Mouse (Mus musculus) kidney, postnatal 25 days (tissue): Measurements from ENCODE around the gene Tarbp2.
A peak's percentile ranks its signal among the peaks of the same experiment; 100 is the strongest.

ENCODE experiments used
- DNase-seq, 2 experiments: peaks; one replicate each; pipeline ENCODE4 v3.0.0; 2021; ENCODE audit warnings: mixed read lengths in 2 of 2

Gene Tarbp2

DNA sequence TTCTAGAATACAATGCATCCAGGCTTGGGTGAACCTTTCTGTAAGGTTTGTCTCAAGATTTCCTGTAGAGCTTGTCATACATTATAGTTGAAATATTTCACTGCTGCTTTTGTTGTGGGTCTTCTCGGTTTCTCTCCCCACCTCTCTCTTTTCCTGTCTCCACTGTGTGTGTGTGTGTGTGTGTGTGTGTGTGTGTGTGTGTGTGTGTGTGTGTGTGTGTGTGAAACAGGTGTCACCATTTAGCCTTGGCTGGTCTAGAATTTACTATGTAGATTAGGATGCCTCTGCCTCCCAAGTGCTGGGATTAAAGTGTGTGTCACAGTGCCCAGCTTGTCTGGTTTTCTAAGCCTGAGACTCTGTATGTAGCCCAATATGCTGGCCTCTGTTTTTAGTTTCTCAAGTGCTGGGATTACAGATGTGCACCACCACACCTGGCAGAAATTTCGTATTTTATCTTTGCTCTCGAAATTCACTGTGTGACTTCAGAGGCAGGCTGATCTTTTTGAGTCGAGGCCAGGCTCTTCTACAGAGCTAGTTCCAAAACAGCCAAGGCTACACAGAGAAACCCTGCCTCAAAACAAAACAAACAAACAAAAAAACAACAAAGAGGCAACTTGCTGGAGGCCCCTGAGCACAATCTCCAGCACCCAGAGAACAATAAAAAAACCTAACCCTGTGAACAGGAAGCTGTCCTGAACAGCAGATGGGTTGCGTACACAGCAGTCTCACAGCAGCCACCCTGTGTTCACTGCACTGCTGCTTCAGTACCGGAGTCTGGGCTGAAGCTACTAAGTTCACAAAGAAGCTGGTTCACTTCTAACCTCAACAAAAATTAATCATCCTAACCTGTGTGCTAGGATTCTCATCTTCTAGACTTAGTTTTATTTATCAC lies 8.4 kb downstream of the Tarbp2 start:
- peak in 1 of 2 experiments; percentile 21 for DNase-seq

DNA sequence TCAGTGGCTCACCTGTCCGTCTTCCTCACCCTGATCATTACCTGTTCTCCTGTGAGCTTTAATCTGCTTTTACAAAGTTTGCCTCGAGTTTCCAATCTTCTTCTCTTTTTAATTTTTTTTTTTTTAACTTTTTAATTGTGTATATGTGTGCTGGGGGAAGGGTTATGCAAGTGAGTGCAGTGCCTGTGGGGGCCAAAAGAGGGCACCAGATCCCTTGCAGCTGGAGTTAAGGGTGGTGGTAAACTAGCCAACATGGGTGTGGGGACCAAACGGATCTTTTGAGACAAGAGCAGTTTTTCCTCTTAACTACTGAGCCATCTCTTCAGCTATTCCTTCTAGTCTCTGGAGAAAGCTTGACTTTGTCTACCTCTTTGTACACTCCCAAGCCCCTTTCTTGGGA lies 9.9 kb downstream of the Tarbp2 start:
- DNase-seq = peak in 1 of 2 experiments; percentile 28

GRCm38 (mm10) chr15:102528396-102528795 lies 10.4 kb downstream of the Tarbp2 start:
- no peak for DNase-seq

DNA sequence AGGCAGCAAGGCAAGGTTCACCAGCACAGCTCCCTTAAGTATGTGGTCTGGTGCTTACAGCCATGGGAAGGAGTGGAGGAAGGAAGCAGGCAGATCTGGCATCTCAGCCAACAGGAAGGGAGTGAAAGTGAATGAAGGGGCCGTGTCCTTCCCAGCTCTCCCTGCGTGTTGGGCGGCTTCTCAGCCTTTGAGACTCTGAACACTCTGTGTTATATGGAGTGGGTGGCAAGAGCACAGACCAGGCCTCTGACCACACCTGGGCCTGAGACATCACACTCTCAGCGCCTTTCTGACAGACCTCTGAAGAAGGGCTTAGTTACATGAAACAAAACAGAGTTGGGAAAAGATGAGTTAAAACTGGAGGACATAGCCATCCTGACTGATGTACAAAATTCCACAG lies 12.6 kb downstream of the Tarbp2 start:
- DNase-seq = no peak

DNA sequence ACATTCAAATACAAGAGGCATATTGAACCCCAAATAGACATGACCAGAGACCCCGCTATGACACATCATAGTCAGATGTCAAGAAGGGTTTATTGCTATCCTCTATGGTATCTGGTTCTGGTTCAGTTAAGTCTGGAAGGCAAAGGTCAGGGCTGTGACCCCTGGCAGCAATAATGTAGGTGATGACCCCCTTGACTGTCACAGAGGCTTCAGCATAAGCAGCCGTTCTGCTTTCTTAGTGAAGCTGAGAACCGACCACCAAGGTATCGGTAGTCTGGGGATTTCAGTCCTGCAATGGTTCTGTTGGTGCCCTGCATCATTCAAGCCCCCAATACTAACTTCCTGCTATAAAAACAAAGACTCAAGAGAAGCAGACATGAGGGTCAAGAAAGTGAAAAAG lies 13.6 kb downstream of the Tarbp2 start:
- DNase-seq = no peak

DNA sequence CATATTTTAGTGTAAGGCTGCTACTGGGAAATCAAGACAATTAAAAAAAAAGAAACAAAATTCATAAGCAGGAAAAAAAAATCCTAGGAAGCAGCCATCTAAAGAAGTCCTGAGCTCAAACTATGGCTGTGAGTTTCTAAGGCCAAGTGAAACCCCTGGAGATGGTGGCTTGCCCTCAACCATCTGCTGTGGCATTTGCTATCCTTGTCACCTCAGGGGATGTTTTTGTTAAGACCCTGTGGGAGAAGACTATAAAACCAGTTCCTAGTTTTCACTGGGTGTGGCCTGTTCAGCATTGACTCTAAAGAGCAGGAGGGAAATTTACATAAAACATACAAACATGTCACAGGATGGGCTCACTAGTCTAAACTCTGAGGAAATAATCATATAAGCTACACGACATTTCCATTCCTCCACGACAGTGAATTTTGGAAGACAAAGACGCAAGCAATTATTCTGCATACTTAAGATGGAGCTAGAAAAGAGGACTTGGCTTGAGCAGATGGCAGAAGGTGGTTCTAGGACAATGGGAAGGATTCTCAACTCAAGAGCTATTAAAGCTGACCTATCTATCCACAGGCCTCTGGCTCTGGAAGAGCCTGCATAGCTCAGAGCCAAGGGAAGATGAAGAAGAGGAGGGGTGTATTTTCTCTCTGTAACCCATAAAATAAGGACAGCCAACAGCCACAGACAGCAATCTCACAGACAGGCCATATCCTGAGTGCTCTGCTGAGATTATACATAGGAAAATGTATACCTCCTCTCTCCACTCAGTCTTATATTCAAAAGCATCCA lies 14.3 kb downstream of the Tarbp2 start:
- DNase-seq = no peak

DNA sequence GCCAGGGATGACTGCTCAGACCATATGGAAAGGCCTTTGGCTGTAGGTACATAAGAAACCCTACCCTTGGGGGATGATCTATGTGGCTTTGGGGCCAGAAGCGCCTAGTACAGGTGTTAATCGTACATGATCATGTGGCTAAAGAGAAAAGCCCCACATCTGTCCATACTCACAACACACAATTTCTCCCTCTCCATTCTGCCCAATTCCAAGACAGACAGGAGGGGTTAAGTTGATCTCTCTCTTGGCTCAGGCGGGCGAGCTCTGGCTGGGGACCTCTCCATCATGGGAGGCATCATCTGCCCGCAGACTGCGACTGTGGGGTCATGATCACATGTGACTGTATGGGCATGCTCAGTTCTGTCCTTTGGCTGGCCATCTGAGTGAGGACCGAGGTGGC lies 15.9 kb downstream of the Tarbp2 start:
- no peak for DNase-seq

GRCm38 (mm10) chr15:102544801-102545200 lies 26.8 kb downstream of the Tarbp2 start:
- no peak for DNase-seq

- DNase-seq = no peak
Observed at GRCm38 (mm10) chr15:102546246-102546645, 28.3 kb downstream of the Tarbp2 start.

DNA sequence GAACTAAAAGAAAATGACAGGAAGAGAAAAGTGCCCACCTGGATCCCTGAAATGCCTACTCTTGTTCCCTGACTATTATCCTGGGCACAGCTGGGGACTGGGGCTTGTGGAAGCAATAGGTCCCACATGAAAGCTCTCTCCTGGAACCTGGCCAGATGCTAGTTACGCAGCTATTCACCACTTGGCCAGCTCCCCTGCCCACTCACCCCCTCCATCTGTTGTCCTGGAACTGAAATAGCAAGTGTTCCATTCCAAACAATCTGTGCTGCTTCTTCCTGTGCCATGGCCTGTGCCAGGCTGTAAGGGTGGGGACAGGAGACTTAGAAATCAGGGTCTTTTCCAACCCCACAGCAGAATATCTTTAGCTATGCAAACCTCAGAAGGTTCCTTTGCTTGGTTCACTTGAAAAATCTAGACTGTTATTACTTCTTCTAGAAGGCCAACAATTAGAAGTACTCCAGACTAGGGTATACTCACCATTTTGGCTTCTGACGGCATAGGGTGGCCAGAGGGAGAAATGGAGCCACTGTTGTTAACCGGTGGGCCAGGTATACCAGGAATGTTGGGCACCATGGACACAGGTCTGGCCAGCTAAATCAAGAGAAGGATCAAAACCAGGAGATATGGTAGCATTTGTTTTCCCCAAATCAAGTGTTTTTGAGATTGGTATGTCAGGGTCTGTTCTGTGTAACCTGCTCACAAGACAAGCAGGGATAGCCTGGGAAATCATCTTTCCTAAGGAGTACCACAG lies 28.9 kb downstream of the Tarbp2 start:
- peak; percentile 62 to 70 for DNase-seq

- no peak for DNase-seq
Observed at GRCm38 (mm10) chr15:102547478-102547877, 29.5 kb downstream of the Tarbp2 start.

DNA sequence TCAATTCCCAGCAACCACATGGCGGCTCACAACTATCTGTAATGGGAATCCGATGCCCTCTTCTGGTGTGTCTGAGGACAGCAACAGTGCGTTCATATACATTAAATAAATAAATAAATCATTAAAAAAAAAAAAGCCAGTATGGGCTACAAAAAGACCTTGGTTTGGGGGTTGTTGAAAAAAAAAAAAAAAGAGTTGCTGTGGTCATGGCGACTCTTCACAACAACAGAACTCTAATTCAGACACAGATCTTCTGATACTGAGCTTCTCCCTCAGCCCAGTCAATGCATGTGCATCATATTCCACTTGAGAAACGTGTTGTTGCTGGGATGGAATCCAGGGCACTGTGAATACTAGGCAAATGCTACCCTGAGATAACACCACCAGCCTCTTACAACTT lies 34.6 kb downstream of the Tarbp2 start:
- DNase-seq = no peak

GRCm38 (mm10) chr15:102555581-102555980 lies 37.6 kb downstream of the Tarbp2 start:
- no peak for DNase-seq

- no peak for DNase-seq
Observed at GRCm38 (mm10) chr15:102557580-102557979, 39.6 kb downstream of the Tarbp2 start.

GRCm38 (mm10) chr15:102562491-102562890 lies 44.5 kb downstream of the Tarbp2 start:
- no peak for DNase-seq

DNA sequence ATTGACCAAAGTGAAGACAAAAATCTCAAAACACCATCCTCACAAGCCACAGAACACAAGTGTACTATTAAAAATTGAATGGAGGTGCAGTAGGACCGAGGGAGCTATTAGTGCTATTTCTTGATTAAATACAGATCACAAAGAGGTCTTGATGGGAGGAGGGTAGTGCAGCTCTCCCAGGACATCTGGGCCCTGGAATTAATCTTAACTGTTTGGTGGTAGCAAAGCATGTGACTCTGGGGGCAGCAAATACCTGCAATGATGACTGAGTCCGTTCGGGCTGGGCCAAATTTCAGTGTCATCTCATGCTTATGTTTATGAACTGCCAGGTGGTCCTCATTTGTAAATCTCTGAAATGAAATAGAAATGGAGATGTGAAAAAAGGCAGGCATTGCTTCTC lies 45.1 kb downstream of the Tarbp2 start:
- DNase-seq = no peak

DNA sequence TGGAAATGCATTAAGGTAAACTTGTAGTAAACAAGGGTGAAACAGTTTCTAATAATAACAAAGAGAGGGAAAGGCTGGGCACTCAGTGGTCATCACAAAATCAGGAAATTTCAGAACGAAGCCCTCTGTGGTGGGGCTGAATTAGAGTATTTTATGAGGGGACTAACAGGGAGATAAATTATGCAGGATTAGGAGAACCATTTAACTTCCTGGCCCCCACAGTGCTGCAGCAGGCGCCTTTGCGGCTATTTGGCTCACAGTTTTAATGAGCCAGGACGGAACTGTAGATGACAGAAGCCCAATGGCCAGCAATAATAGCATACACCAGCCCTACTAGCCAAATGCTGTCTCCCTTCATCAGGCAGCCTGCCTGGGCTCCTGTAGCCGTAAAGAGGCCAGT lies 45.7 kb downstream of the Tarbp2 start:
- DNase-seq = no peak

DNA sequence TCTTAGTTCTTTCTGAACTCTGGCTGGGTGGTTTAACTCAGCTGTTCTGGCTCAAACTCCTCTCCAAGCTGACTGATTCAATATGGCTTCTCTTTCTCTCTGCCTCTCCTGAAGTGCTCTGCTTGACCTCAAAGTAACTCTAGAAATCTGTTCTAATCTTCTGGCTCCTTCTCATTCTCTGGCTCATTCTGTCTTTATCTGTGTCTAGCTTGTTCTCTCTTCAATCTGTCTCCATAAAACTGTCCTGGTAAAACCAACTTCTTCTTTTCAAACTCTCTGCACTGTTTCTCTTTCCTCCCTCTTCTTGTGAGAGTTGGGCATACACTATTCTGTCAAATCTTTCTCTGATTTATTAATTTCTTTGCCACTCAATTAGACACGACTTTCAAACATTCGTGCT lies 49.9 kb downstream of the Tarbp2 start:
- no peak for DNase-seq

GRCm38 (mm10) chr15:102572081-102572480 lies 54.1 kb downstream of the Tarbp2 start:
- DNase-seq = no peak
